Mouse (Mus musculus) limb, embryonic 13.5 days (tissue): ENCODE results near the gene Ap5z1. TPM values are rescaled to one million over a fixed set of nuclear protein-coding genes. Genes with fewer than 3 reads are reported as not detected.

ENCODE experiments used
- ATAC-seq: fragments of 200-750 bp; cut with Nextera tagmentation; 2 replicates; pipeline ENCODE4 v1.8.0; 2017; ENCODE audit warnings: low read depth, moderate number of reproducible peaks, moderate TSS enrichment; ENCODE audit not compliant: low FRiP score
- H3K27ac ChIP-seq: fragments of 300-500 bp; sonication (generic); 2 replicates; pipeline ENCODE4 v1.5.1; 2015; ENCODE audit warnings: inconsistent platforms, mild to moderate bottlenecking, moderate library complexity
- H3K27me3 ChIP-seq: fragments of 300-500 bp; sonication (generic); 2 replicates; pipeline ENCODE4 v1.6.1; 2015; ENCODE audit warnings: mild to moderate bottlenecking, inconsistent platforms
- H3K36me3 ChIP-seq: fragments of 300-500 bp; sonication (generic); 2 replicates; pipeline ENCODE4 v1.6.1; 2015; ENCODE audit warnings: inconsistent platforms, mild to moderate bottlenecking, moderate library complexity
- H3K4me1 ChIP-seq: fragments of 300-500 bp; sonication (generic); 2 replicates; pipeline ENCODE4 v1.6.1; 2015; ENCODE audit warnings: inconsistent platforms
- H3K4me2 ChIP-seq: fragments of 300-500 bp; sonication (generic); replicated peaks from 2 replicates; pipeline ENCODE4 v1.6.1; 2015; ENCODE audit warnings: inconsistent platforms, mild to moderate bottlenecking, moderate library complexity
- H3K4me3 ChIP-seq: fragments of 300-500 bp; sonication (generic); 2 replicates; pipeline ENCODE4 v1.5.1; 2015; ENCODE audit warnings: moderate library complexity, mild to moderate bottlenecking, inconsistent platforms
- H3K9ac ChIP-seq: fragments of 300-500 bp; sonication (generic); 2 replicates; pipeline ENCODE4 v1.6.1; 2015; ENCODE audit warnings: mild to moderate bottlenecking, inconsistent platforms
- H3K9me3 ChIP-seq: fragments of 300-500 bp; sonication (generic); 2 replicates; pipeline ENCODE4 v1.6.1; 2016; ENCODE audit warnings: inconsistent platforms
- WGBS: fragments of 180-500 bp; shearing (Covaris S2); methylation state at CpG from one replicate; pipeline ENCODE4 v1.1.7; 2015; 5-methylcytosine and 5-hydroxymethylcytosine counted together
- polyA plus RNA-seq: library from polyadenylated mRNA; unstranded; fragments of >200 nt; fragmentation: Nextera tagmentation; extraction: Ambion mirVana; gene quantifications from 2 replicates; pipeline ENCODE4 v1.2.1, GENCODE M21; 2015

Ap5z1 gene
- polyA plus RNA-seq, 1 experiment from 2014 or later = 7.9 TPM

- Histone ChIP-seq H3K36me3 (peaks cover 18% of the 10 kb centered on the region), H3K4me2 (peak overlapping the region; percentile 70), H3K27ac (peak overlapping the region; percentile 93), H3K27me3 (no peaks in the 10 kb centered on the region), H3K4me1 (peaks cover 70% of the 10 kb centered on the region), H3K9me3 (no peaks in the 10 kb centered on the region), H3K4me3 (peak overlapping the region; percentile 40), H3K9ac (no peak overlapping the region)
- WGBS = 64% methylated on average over 22 of the region's 22 CpGs
- no peak for ATAC-seq
Observed at GRCm38 (mm10) chr5:142441332-142442044, 22.3 kb upstream of the Ap5z1 start.

- peak overlapping the region; percentile 93 for H3K27ac ChIP-seq
- ATAC-seq = no peak
- 0 out of 2 replicates have a peak overlapping the region, but pooled peaks have one; percentile 8 for H3K9ac ChIP-seq
- H3K27me3 ChIP-seq = no peaks in the 10 kb centered on the region
- peaks cover 15% of the 10 kb centered on the region for H3K36me3 ChIP-seq
- H3K4me2 ChIP-seq = 0 out of 2 replicates have a peak overlapping the region, but pooled peaks have one; percentile 70
- H3K9me3 ChIP-seq = no peaks in the 10 kb centered on the region
- H3K4me3 ChIP-seq = no peak overlapping the region
- 86% methylated on average over 7 of the region's 7 CpGs for WGBS
- H3K4me1 ChIP-seq = peaks cover 70% of the 10 kb centered on the region
Observed at GRCm38 (mm10) chr5:142442045-142442440, 21.7 kb upstream of the Ap5z1 start.

GRCm38 (mm10) chr5:142443514-142443913 lies 20.2 kb upstream of the Ap5z1 start:
- Histone ChIP-seq H3K9me3 (no peaks in the 10 kb centered on the region), H3K9ac (no peak overlapping the region), H3K36me3 (peaks cover 1% of the 10 kb centered on the region), H3K4me1 (peaks cover 73% of the 10 kb centered on the region), H3K27ac (no peak overlapping the region), H3K4me3 (no peak overlapping the region), H3K4me2 (no peak overlapping the region), H3K27me3 (no peaks in the 10 kb centered on the region)
- no peak for ATAC-seq
- WGBS = 74% methylated on average over 15 of the region's 15 CpGs

- no peak overlapping the region for H3K9ac ChIP-seq
- peaks cover 4% of the 10 kb centered on the region for H3K36me3 ChIP-seq
- H3K4me2 ChIP-seq = no peak overlapping the region
- 74% methylated on average over 14 of the region's 14 CpGs for WGBS
- ATAC-seq = no peak
- H3K4me3 ChIP-seq = no peak overlapping the region
- peaks cover 73% of the 10 kb centered on the region for H3K4me1 ChIP-seq
- H3K27ac ChIP-seq = no peak overlapping the region
- H3K27me3 ChIP-seq = no peaks in the 10 kb centered on the region
- no peaks in the 10 kb centered on the region for H3K9me3 ChIP-seq
Observed at GRCm38 (mm10) chr5:142443994-142444393, 19.8 kb upstream of the Ap5z1 start.

- 56% methylated on average over 11 of the region's 11 CpGs for WGBS
- no peaks in the 10 kb centered on the region for H3K27me3 ChIP-seq
- no peak overlapping the region for H3K4me2 ChIP-seq
- no peak overlapping the region for H3K27ac ChIP-seq
- peaks cover 64% of the 10 kb centered on the region for H3K4me1 ChIP-seq
- H3K36me3 ChIP-seq = peaks cover 14% of the 10 kb centered on the region
- H3K9me3 ChIP-seq = no peaks in the 10 kb centered on the region
- ATAC-seq = no peak
- no peak overlapping the region for H3K4me3 ChIP-seq
- H3K9ac ChIP-seq = peak overlapping the region; percentile 48; the same call in 1 of the 2 replicates
Observed at GRCm38 (mm10) chr5:142444791-142445531, 18.8 kb upstream of the Ap5z1 start.

GRCm38 (mm10) chr5:142445709-142446108 lies 18.0 kb upstream of the Ap5z1 start:
- no peak overlapping the region for H3K4me2 ChIP-seq
- no peak overlapping the region for H3K9ac ChIP-seq
- ATAC-seq = no peak
- no peak overlapping the region for H3K27ac ChIP-seq
- WGBS = 50% methylated on average over 8 of the region's 8 CpGs
- peaks cover 22% of the 10 kb centered on the region for H3K36me3 ChIP-seq
- H3K9me3 ChIP-seq = no peaks in the 10 kb centered on the region
- H3K4me1 ChIP-seq = peaks cover 57% of the 10 kb centered on the region
- no peak overlapping the region for H3K4me3 ChIP-seq
- no peaks in the 10 kb centered on the region for H3K27me3 ChIP-seq

- peaks cover 37% of the 10 kb centered on the region for H3K36me3 ChIP-seq
- peak; percentile 70 for ATAC-seq
- peak overlapping the region; percentile 35 for H3K4me2 ChIP-seq
- H3K9ac ChIP-seq = no peak overlapping the region; the same call in 1 of the 2 replicates
- H3K4me1 ChIP-seq = peaks cover 36% of the 10 kb centered on the region
- H3K27me3 ChIP-seq = no peaks in the 10 kb centered on the region
- no peak overlapping the region for H3K4me3 ChIP-seq
- H3K27ac ChIP-seq = 0 out of 2 replicates have a peak overlapping the region, but pooled peaks have one; percentile 58
- H3K9me3 ChIP-seq = no peaks in the 10 kb centered on the region
- WGBS = 2% methylated on average over 9 of the region's 9 CpGs
Observed at GRCm38 (mm10) chr5:142448076-142448475, 15.7 kb upstream of the Ap5z1 start.

- peaks cover 43% of the 10 kb centered on the region for H3K36me3 ChIP-seq
- no peaks in the 10 kb centered on the region for H3K27me3 ChIP-seq
- no peak overlapping the region for H3K4me3 ChIP-seq
- no peak overlapping the region for H3K4me2 ChIP-seq
- peaks cover 32% of the 10 kb centered on the region for H3K4me1 ChIP-seq
- H3K27ac ChIP-seq = no peak overlapping the region
- ATAC-seq = no peak
- H3K9me3 ChIP-seq = no peaks in the 10 kb centered on the region
- 61% methylated on average over 12 of the region's 12 CpGs for WGBS
- no peak overlapping the region for H3K9ac ChIP-seq
Observed at GRCm38 (mm10) chr5:142448623-142449022, 15.1 kb upstream of the Ap5z1 start.

GRCm38 (mm10) chr5:142450846-142451245 lies 12.9 kb upstream of the Ap5z1 start:
- Histone ChIP-seq H3K4me2 (no peak overlapping the region), H3K9ac (no peak overlapping the region), H3K27me3 (no peaks in the 10 kb centered on the region), H3K27ac (no peak overlapping the region), H3K9me3 (no peaks in the 10 kb centered on the region), H3K4me1 (peaks cover 10% of the 10 kb centered on the region), H3K4me3 (no peak overlapping the region), H3K36me3 (peaks cover 64% of the 10 kb centered on the region)
- WGBS = 86% methylated on average over 9 of the region's 9 CpGs
- no peak for ATAC-seq

- Histone ChIP-seq H3K4me1 (peaks cover 9% of the 10 kb centered on the region), H3K9me3 (no peaks in the 10 kb centered on the region), H3K36me3 (peaks cover 73% of the 10 kb centered on the region), H3K4me3 (no peak overlapping the region), H3K9ac (no peak overlapping the region), H3K4me2 (no peak overlapping the region), H3K27me3 (no peaks in the 10 kb centered on the region), H3K27ac (no peak overlapping the region)
- no peak for ATAC-seq
- WGBS = 20% methylated on average over 1 of the region's 1 CpGs
Observed at GRCm38 (mm10) chr5:142451759-142452158, 12.0 kb upstream of the Ap5z1 start.

- Histone ChIP-seq H3K9me3 (no peaks in the 10 kb centered on the region), H3K4me3 (no peak overlapping the region), H3K36me3 (peaks cover 91% of the 10 kb centered on the region), H3K4me1 (no peaks in the 10 kb centered on the region), H3K27me3 (no peaks in the 10 kb centered on the region), H3K9ac (no peak overlapping the region), H3K4me2 (no peak overlapping the region), H3K27ac (no peak overlapping the region)
- ATAC-seq = no peak
- 92% methylated on average over 13 of the region's 13 CpGs for WGBS
Observed at GRCm38 (mm10) chr5:142453742-142454141, 10.0 kb upstream of the Ap5z1 start.

- no peak overlapping the region for H3K4me3 ChIP-seq
Observed at GRCm38 (mm10) chr5:142456318-142456717, 7.4 kb upstream of the Ap5z1 start.

More at GRCm38 (mm10) chr5:142456318-142456717, 7.4 kb upstream of the Ap5z1 start:
- WGBS = 66% methylated on average over 15 of the region's 15 CpGs
- H3K9me3 ChIP-seq = no peaks in the 10 kb centered on the region
- no peak for ATAC-seq
- peaks cover 82% of the 10 kb centered on the region for H3K36me3 ChIP-seq
- no peak overlapping the region for H3K4me2 ChIP-seq
- no peaks in the 10 kb centered on the region for H3K4me1 ChIP-seq
- no peak overlapping the region for H3K9ac ChIP-seq
- no peak overlapping the region for H3K27ac ChIP-seq
- no peaks in the 10 kb centered on the region for H3K27me3 ChIP-seq
